Mouse (Mus musculus) lung, embryonic 16.5 days (tissue): ENCODE measurements around the gene Krtdap. TPM values are rescaled to one million over a fixed set of nuclear protein-coding genes. Genes with fewer than 3 reads are reported as not detected.

Source experiments
- ATAC-seq: fragments of 200-750 bp; cut with Nextera tagmentation; 2 replicates; pipeline ENCODE4 v1.8.0; 2017; ENCODE audit warnings: low read depth, mild to moderate bottlenecking, moderate library complexity
- H3K27ac ChIP-seq: fragments of 300-500 bp; sonication (generic); 2 replicates; pipeline ENCODE4 v1.5.1; 2014; ENCODE audit warnings: mild to moderate bottlenecking, control low read depth, low read length
- H3K27me3 ChIP-seq: fragments of 300-500 bp; sonication (generic); 2 replicates; pipeline ENCODE4 v1.6.1; 2014; ENCODE audit warnings: low read depth, low read length, mixed read lengths; ENCODE audit not compliant: control insufficient read depth, insufficient read depth
- H3K36me3 ChIP-seq: fragments of 300-500 bp; sonication (generic); 2 replicates; pipeline ENCODE4 v1.6.1; 2014; ENCODE audit warnings: low read length; ENCODE audit not compliant: control insufficient read depth, insufficient read depth
- H3K4me1 ChIP-seq: fragments of 300-500 bp; sonication (generic); replicated peaks from 2 replicates; pipeline ENCODE4 v1.6.1; 2014; ENCODE audit warnings: low read length, mixed read lengths; ENCODE audit not compliant: control insufficient read depth, insufficient read depth
- H3K4me2 ChIP-seq: fragments of 300-500 bp; sonication (generic); 2 replicates; pipeline ENCODE4 v1.6.1; 2014; ENCODE audit warnings: low read depth, low read length, control low read depth
- H3K4me3 ChIP-seq: fragments of 300-500 bp; sonication (generic); 2 replicates; pipeline ENCODE4 v1.5.1; 2014; ENCODE audit warnings: mild to moderate bottlenecking, low read length, control low read depth
- H3K9ac ChIP-seq: fragments of 300-500 bp; sonication (generic); 2 replicates; pipeline ENCODE4 v1.6.1; 2014; ENCODE audit warnings: low read length, control low read depth
- H3K9me3 ChIP-seq: fragments of 300-500 bp; sonication (generic); 2 replicates; pipeline ENCODE4 v1.6.1; 2016; ENCODE audit warnings: low read length; ENCODE audit not compliant: control insufficient read depth
- WGBS: fragments of 180-500 bp; shearing (Covaris S2); extraction: QIAGEN DNeasy Blood & Tissue Kit; methylation state at CpG from one replicate; pipeline ENCODE4 v1.1.7; 2014; 5-methylcytosine and 5-hydroxymethylcytosine counted together
- polyA plus RNA-seq: library from polyadenylated mRNA; unstranded; fragments of >200 nt; fragmentation: Nextera tagmentation; extraction: Ambion mirVana; gene quantifications from 2 replicates; pipeline ENCODE4 v1.2.1, GENCODE M21; 2015

The Krtdap gene
- polyA plus RNA-seq, 1 experiment from 2014 or later, result 3.7 TPM

DNA sequence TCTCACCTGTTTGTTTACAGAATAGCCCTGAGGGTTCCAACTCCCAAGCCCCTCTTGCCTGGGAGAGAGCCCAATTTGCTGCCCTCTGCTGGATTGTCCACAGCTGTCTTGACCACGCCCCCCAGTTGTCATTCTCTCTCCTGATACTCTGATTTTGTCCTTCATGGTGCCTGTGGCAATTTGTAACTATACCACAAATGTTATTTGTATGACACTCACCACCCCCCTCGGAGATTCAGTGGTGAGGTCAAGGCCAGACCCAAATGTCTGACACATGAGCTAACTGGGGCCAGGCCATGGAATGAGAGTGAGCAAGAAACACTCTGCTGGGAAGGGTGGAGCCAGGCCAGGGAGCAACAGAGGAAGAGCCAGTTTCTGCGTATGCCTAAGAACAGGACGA, 28.8 kb upstream of the Krtdap start:
- Histone ChIP-seq H3K9me3 (peaks cover 5% of the 10 kb centered on the region), H3K4me3 (no peak overlapping the region), H3K27ac (no peak overlapping the region), H3K36me3 (peaks cover 4% of the 10 kb centered on the region), H3K27me3 (no peaks in the 10 kb centered on the region), H3K4me1 (peaks cover 2% of the 10 kb centered on the region; the same call in 1 of the 2 replicates), H3K9ac (no peak overlapping the region), H3K4me2 (no peak overlapping the region)
- 20% methylated on average over 4 of the region's 4 CpGs for WGBS
- ATAC-seq, result peak; percentile 49; the same call in 1 of the 2 replicates

GRCm38 (mm10) chr7:30761769-30762352, 25.8 kb upstream of the Krtdap start:
- no peak overlapping the region for H3K4me3 ChIP-seq
- no peaks in the 10 kb centered on the region for H3K9me3 ChIP-seq
- H3K27ac ChIP-seq, result no peak overlapping the region
- H3K36me3 ChIP-seq, result no peaks in the 10 kb centered on the region
- peaks cover 2% of the 10 kb centered on the region; the same call in 1 of the 2 replicates for H3K4me1 ChIP-seq
- WGBS, result 55% methylated on average over 4 of the region's 4 CpGs
- no peak overlapping the region for H3K9ac ChIP-seq
- no peak for ATAC-seq
- no peaks in the 10 kb centered on the region for H3K27me3 ChIP-seq
- no peak overlapping the region for H3K4me2 ChIP-seq

DNA sequence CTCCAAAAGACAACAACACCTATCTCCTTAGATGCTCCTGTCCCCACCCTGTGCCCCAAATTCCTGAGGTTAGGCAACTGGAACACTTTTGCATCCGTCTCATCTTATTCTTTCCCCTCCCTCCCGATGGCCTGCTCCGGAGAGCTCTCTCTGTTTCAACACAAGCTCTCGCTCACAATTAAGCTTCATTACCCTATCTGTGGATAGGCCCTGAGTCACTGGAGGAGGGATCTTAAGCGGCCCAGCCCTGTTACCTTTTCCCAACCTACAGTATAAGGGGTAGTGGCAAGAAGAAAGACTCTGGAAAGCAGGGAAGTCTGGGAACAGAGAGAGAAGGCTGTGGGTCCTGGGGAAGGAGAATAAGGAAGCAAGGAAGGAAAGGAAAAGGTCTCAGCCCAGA, 24.2 kb upstream of the Krtdap start, which contains the start of gene Dmkn:
TSS of gene Dmkn (plus strand) at position 301 of the 400 bp plus-strand sequence.
- H3K36me3 ChIP-seq, result no peaks in the 10 kb centered on the region
- ATAC-seq, result no peak
- no peaks in the 10 kb centered on the region for H3K27me3 ChIP-seq
- H3K9me3 ChIP-seq, result no peaks in the 10 kb centered on the region
- H3K27ac ChIP-seq, result no peak within 1 kb of the TSS
- H3K9ac ChIP-seq, result no peak within 1 kb of the TSS
- no peak within 1 kb of the TSS for H3K4me3 ChIP-seq
- peaks cover 2% of the 10 kb centered on the region; the same call in 1 of the 2 replicates for H3K4me1 ChIP-seq
- WGBS, result 50% methylated on average over 5 of the region's 5 CpGs
- H3K4me2 ChIP-seq, result no peak within 1 kb of the TSS

DNA sequence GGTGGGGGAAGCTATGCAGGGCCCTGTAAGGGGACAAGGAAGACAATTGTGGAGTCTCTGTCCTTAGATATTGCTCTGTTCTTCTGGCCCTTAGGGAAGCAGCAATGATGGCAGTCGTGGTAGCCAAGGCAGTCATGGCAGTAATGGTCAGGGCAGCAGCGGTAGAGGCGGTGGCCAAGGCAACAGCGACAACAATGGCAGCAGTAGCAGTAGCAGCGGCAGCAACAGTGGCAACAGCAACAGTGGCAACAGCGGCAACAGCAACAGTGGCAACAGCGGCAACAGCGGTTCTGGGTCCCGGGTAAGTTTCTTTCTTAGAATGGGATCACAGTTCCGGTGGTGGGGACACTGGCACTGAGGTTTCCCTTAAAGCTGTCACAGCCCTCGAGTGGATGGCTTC, 22.5 kb upstream of the Krtdap start:
- H3K4me2 ChIP-seq, result no peak overlapping the region
- no peaks in the 10 kb centered on the region for H3K27me3 ChIP-seq
- H3K9me3 ChIP-seq, result no peaks in the 10 kb centered on the region
- H3K36me3 ChIP-seq, result no peaks in the 10 kb centered on the region
- H3K27ac ChIP-seq, result no peak overlapping the region
- no peak for ATAC-seq
- no peak overlapping the region for H3K9ac ChIP-seq
- WGBS, result 42% methylated on average over 11 of the region's 11 CpGs
- H3K4me3 ChIP-seq, result no peak overlapping the region
- H3K4me1 ChIP-seq, result peaks cover 2% of the 10 kb centered on the region; the same call in 1 of the 2 replicates

GRCm38 (mm10) chr7:30766408-30766807, 21.3 kb upstream of the Krtdap start:
- Histone ChIP-seq H3K27me3 (no peaks in the 10 kb centered on the region), H3K4me3 (no peak overlapping the region), H3K36me3 (no peaks in the 10 kb centered on the region), H3K9ac (no peak overlapping the region), H3K9me3 (peaks cover 2% of the 10 kb centered on the region; the same call in 1 of the 2 replicates), H3K4me2 (no peak overlapping the region), H3K4me1 (no peaks in the 10 kb centered on the region), H3K27ac (no peak overlapping the region)
- 88% methylated on average over 4 of the region's 4 CpGs for WGBS
- no peak for ATAC-seq

GRCm38 (mm10) chr7:30769236-30769635, 18.5 kb upstream of the Krtdap start:
- Histone ChIP-seq H3K36me3 (no peaks in the 10 kb centered on the region), H3K9me3 (peaks cover 2% of the 10 kb centered on the region), H3K9ac (no peak overlapping the region), H3K4me3 (no peak overlapping the region), H3K4me1 (no peaks in the 10 kb centered on the region), H3K27me3 (no peaks in the 10 kb centered on the region), H3K27ac (no peak overlapping the region), H3K4me2 (no peak overlapping the region)
- 33% methylated on average over 9 of the region's 9 CpGs for WGBS
- no peak for ATAC-seq

DNA sequence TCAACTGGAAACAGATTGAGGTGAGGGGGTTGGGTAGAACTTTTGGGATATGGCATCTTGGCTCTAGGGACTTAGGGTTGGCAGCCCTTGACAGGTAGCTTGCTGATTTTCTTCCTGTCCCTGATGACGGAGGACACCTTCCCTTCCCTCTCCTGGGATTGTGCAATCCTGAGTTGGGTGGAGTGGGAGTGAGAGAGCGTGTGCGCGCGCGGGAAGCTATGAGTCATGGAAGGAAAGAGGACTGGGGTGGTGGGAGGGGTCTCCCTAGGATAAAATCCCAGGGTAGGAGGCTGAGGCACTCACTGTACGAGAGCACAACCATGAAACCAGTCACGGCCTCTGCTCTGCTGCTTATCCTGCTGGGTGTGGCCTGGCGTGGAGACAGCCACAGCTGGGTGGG, 11.6 kb upstream of the Krtdap start:
- H3K4me2 ChIP-seq, result no peak overlapping the region
- 57% methylated on average over 9 of the region's 9 CpGs for WGBS
- no peak overlapping the region for H3K4me3 ChIP-seq
- H3K27me3 ChIP-seq, result no peaks in the 10 kb centered on the region
- H3K9ac ChIP-seq, result no peak overlapping the region
- H3K36me3 ChIP-seq, result no peaks in the 10 kb centered on the region
- no peak overlapping the region for H3K27ac ChIP-seq
- H3K9me3 ChIP-seq, result peaks cover 2% of the 10 kb centered on the region
- H3K4me1 ChIP-seq, result no peaks in the 10 kb centered on the region
- peak; percentile 31; the same call in 1 of the 2 replicates for ATAC-seq

GRCm38 (mm10) chr7:30777081-30777579, 10.6 kb upstream of the Krtdap start:
- 54% methylated on average over 7 of the region's 7 CpGs for WGBS
- Histone ChIP-seq H3K9me3 (no peaks in the 10 kb centered on the region), H3K4me1 (no peaks in the 10 kb centered on the region), H3K27ac (no peak overlapping the region), H3K4me3 (no peak overlapping the region), H3K36me3 (no peaks in the 10 kb centered on the region), H3K27me3 (no peaks in the 10 kb centered on the region), H3K4me2 (no peak overlapping the region), H3K9ac (no peak overlapping the region)
- no peak for ATAC-seq

- Histone ChIP-seq H3K27ac (no peak overlapping the region), H3K4me3 (no peak overlapping the region), H3K4me1 (no peaks in the 10 kb centered on the region), H3K4me2 (no peak overlapping the region), H3K9me3 (no peaks in the 10 kb centered on the region), H3K36me3 (no peaks in the 10 kb centered on the region), H3K9ac (no peak overlapping the region), H3K27me3 (no peaks in the 10 kb centered on the region)
- 53% methylated on average over 1 of the region's 1 CpGs for WGBS
- ATAC-seq, result no peak
Measured at GRCm38 (mm10) chr7:30777911-30778310, 9.8 kb upstream of the Krtdap start.
